Mouse (Mus musculus) embryonic facial prominence, embryonic 14.5 days (tissue): ENCODE results near the gene Rnf10. TPM values are rescaled to one million over a fixed set of nuclear protein-coding genes. Genes with fewer than 3 reads are reported as not detected.
A peak's percentile ranks its signal among the peaks of the same experiment; 100 is the strongest.

Experiments
- ATAC-seq: fragments of 200-750 bp; cut with Nextera tagmentation; 2 replicates; pipeline ENCODE4 v1.8.0; 2017; ENCODE audit warnings: low read depth, moderate number of reproducible peaks, moderate TSS enrichment
- DNase-seq: peaks from one replicate; pipeline ENCODE4 v3.0.0-alpha.2; 2015; ENCODE audit warnings: low spot score
- H3K27ac ChIP-seq: fragments of 300-500 bp; sonication (generic); replicated peaks from 2 replicates; pipeline ENCODE4 v1.5.1; 2014; ENCODE audit warnings: low read depth, mild to moderate bottlenecking, low read length, moderate library complexity
- H3K27me3 ChIP-seq: fragments of 300-500 bp; sonication (generic); replicated peaks from 2 replicates; pipeline ENCODE4 v1.6.1; 2014; ENCODE audit warnings: low read length; ENCODE audit not compliant: control insufficient read depth, insufficient read depth
- H3K36me3 ChIP-seq: fragments of 300-500 bp; sonication (generic); 2 replicates; pipeline ENCODE4 v1.6.1; 2014; ENCODE audit warnings: low read length, mixed read lengths; ENCODE audit not compliant: control insufficient read depth, insufficient read depth
- H3K4me1 ChIP-seq: fragments of 300-500 bp; sonication (generic); 2 replicates; pipeline ENCODE4 v1.6.1; 2014; ENCODE audit warnings: antibody characterized with exemption, low read length; ENCODE audit not compliant: control insufficient read depth, insufficient read depth
- H3K4me2 ChIP-seq: fragments of 300-500 bp; sonication (generic); 2 replicates; pipeline ENCODE4 v1.6.1; 2014; ENCODE audit warnings: low read depth, mild to moderate bottlenecking, low read length, moderate library complexity, mixed read lengths
- H3K4me3 ChIP-seq: fragments of 300-500 bp; sonication (generic); 2 replicates; pipeline ENCODE4 v1.5.1; 2014; ENCODE audit warnings: low read depth, mild to moderate bottlenecking, low read length
- H3K9ac ChIP-seq: fragments of 300-500 bp; sonication (generic); 2 replicates; pipeline ENCODE4 v1.6.1; 2014; ENCODE audit warnings: low read depth, mild to moderate bottlenecking, low read length, moderate library complexity, mixed read lengths
- H3K9me3 ChIP-seq: fragments of 300-500 bp; sonication (generic); 2 replicates; pipeline ENCODE4 v1.6.1; 2016; ENCODE audit warnings: low read length; ENCODE audit not compliant: control insufficient read depth
- WGBS: fragments of 180-500 bp; shearing (Covaris S2); extraction: QIAGEN DNeasy Blood & Tissue Kit; methylation state at CpG from one replicate; pipeline ENCODE4 v1.1.7; 2014; 5-methylcytosine and 5-hydroxymethylcytosine counted together
- polyA plus RNA-seq: library from polyadenylated mRNA; unstranded; fragments of >200 nt; fragmentation: Nextera tagmentation; extraction: Ambion mirVana; gene quantifications from 2 replicates; pipeline ENCODE4 v1.2.1, GENCODE M21; 2014

The Rnf10 gene
- 77.2 and 79.1 TPM in 2 replicates for polyA plus RNA-seq

- 15% methylated on average over 22 of the region's 26 CpGs for WGBS
- Histone ChIP-seq H3K27me3 (no peaks in the 10 kb centered on the region), H3K4me3 (peak within 1 kb of the TSS; percentile 100), H3K36me3 (peaks cover 11% of the 10 kb centered on the region; the same call in 1 of the 2 replicates), H3K4me2 (peak within 1 kb of the TSS; percentile 88), H3K4me1 (peaks cover 18% of the 10 kb centered on the region), H3K27ac (peak within 1 kb of the TSS; percentile 84), H3K9ac (peak within 1 kb of the TSS; percentile 97), H3K9me3 (no peaks in the 10 kb centered on the region)
- ATAC-seq: peak; percentile 92
- peak; percentile 98 for DNase-seq
Observed at GRCm38 (mm10) chr5:115272812-115273548, at the start of gene Rnf10. Rnf10 (minus strand) TSS chr5:115272898.

GRCm38 (mm10) chr5:115319004-115319940, 46.6 kb upstream of the Rnf10 start:
- Histone ChIP-seq H3K4me2 (peak overlapping the region; percentile 91), H3K36me3 (no peaks in the 10 kb centered on the region), H3K4me3 (peak overlapping the region; percentile 42), H3K9me3 (no peaks in the 10 kb centered on the region), H3K4me1 (peaks cover 28% of the 10 kb centered on the region), H3K9ac (peak overlapping the region; percentile 60), H3K27ac (peak overlapping the region; percentile 88), H3K27me3 (no peaks in the 10 kb centered on the region)
- peak; percentile 93 for DNase-seq
- peak; percentile 85 for ATAC-seq
- WGBS: under 1% methylated on average over 22 of the region's 22 CpGs

GRCm38 (mm10) chr5:115317645-115318328, 45.1 kb upstream of the Rnf10 start:
- Histone ChIP-seq H3K27ac (peak overlapping the region; percentile 83), H3K9ac (no peak overlapping the region), H3K4me3 (no peak overlapping the region), H3K36me3 (no peaks in the 10 kb centered on the region), H3K27me3 (no peaks in the 10 kb centered on the region), H3K9me3 (no peaks in the 10 kb centered on the region), H3K4me1 (peaks cover 28% of the 10 kb centered on the region), H3K4me2 (peak overlapping the region; percentile 16)
- DNase-seq (peak; percentile 86), ATAC-seq (peak; percentile 64)
- under 1% methylated on average over 10 of the region's 10 CpGs for WGBS

GRCm38 (mm10) chr5:115316968-115317644, 44.4 kb upstream of the Rnf10 start:
- Histone ChIP-seq H3K36me3 (no peaks in the 10 kb centered on the region), H3K4me3 (no peak overlapping the region), H3K27me3 (no peaks in the 10 kb centered on the region), H3K4me1 (peaks cover 28% of the 10 kb centered on the region), H3K9me3 (no peaks in the 10 kb centered on the region), H3K27ac (peak overlapping the region; percentile 83), H3K9ac (peak overlapping the region; percentile 40), H3K4me2 (peak overlapping the region; percentile 16)
- 8% methylated on average over 14 of the region's 14 CpGs for WGBS
- DNase-seq (peak; percentile 29), ATAC-seq (no peak)

- H3K36me3 ChIP-seq: no peaks in the 10 kb centered on the region
- no peak overlapping the region for H3K9ac ChIP-seq
- WGBS: 35% methylated on average over 5 of the region's 5 CpGs
- H3K9me3 ChIP-seq: no peaks in the 10 kb centered on the region
- no peak overlapping the region for H3K4me3 ChIP-seq
- ATAC-seq (peak; percentile 30; the same call in 1 of the 2 replicates), DNase-seq (peak; percentile 24)
- no peaks in the 10 kb centered on the region for H3K27me3 ChIP-seq
- H3K4me1 ChIP-seq: peaks cover 24% of the 10 kb centered on the region
- H3K4me2 ChIP-seq: no peak overlapping the region
- no peak overlapping the region for H3K27ac ChIP-seq
Observed at GRCm38 (mm10) chr5:115313668-115313943, 40.9 kb upstream of the Rnf10 start.

- Histone ChIP-seq H3K27ac (no peak overlapping the region; the same call in 1 of the 2 replicates), H3K27me3 (no peaks in the 10 kb centered on the region), H3K36me3 (no peaks in the 10 kb centered on the region), H3K4me3 (no peak overlapping the region), H3K4me2 (no peak overlapping the region), H3K9me3 (no peaks in the 10 kb centered on the region), H3K4me1 (peaks cover 19% of the 10 kb centered on the region), H3K9ac (no peak overlapping the region)
- ATAC-seq: no peak
- 59% methylated on average over 10 of the region's 10 CpGs for WGBS
- peak; percentile 52 for DNase-seq
Observed at GRCm38 (mm10) chr5:115312816-115313667, 40.3 kb upstream of the Rnf10 start.

GRCm38 (mm10) chr5:115312354-115312753, 39.7 kb upstream of the Rnf10 start:
- Histone ChIP-seq H3K4me1 (peaks cover 12% of the 10 kb centered on the region), H3K27me3 (no peaks in the 10 kb centered on the region), H3K9ac (no peak overlapping the region), H3K4me3 (no peak overlapping the region), H3K9me3 (no peaks in the 10 kb centered on the region), H3K27ac (no peak overlapping the region), H3K4me2 (no peak overlapping the region), H3K36me3 (no peaks in the 10 kb centered on the region)
- no peak for ATAC-seq
- 91% methylated on average over 4 of the region's 4 CpGs for WGBS
- DNase-seq: no peak
